Mouse (Mus musculus) limb, embryonic 14.5 days (tissue): Measurements from ENCODE around the gene Vmn2r11. TPM values are rescaled to one million over a fixed set of nuclear protein-coding genes. Genes with fewer than 3 reads are reported as not detected.
"Not testable (repeated sequence)": the region's sequence is repeated elsewhere in the genome, so short reads cannot be mapped to it uniquely, and the experiment has no call there.

Experiments
- ATAC-seq: fragments of 200-750 bp; cut with Nextera tagmentation; 2 replicates; pipeline ENCODE4 v1.8.0; 2017; ENCODE audit warnings: low read depth, moderate number of reproducible peaks, moderate TSS enrichment; ENCODE audit not compliant: low FRiP score
- DNase-seq: peaks from one replicate; pipeline ENCODE4 v3.0.0-alpha.2; 2015; ENCODE audit warnings: low spot score
- H3K27ac ChIP-seq: fragments of 300-500 bp; sonication (generic); replicated peaks from 2 replicates; pipeline ENCODE4 v1.5.1; 2014; ENCODE audit warnings: low read depth, mild to moderate bottlenecking, low read length, moderate library complexity, mixed read lengths
- H3K27me3 ChIP-seq: fragments of 300-500 bp; sonication (generic); 2 replicates; pipeline ENCODE4 v1.6.1; 2014; ENCODE audit warnings: low read length, mixed read lengths; ENCODE audit not compliant: control insufficient read depth, insufficient read depth
- H3K36me3 ChIP-seq: fragments of 300-500 bp; sonication (generic); 2 replicates; pipeline ENCODE4 v1.6.1; 2014; ENCODE audit warnings: mild to moderate bottlenecking, low read length, moderate library complexity, mixed read lengths; ENCODE audit not compliant: control insufficient read depth, insufficient read depth
- H3K4me1 ChIP-seq: fragments of 300-500 bp; sonication (generic); 2 replicates; pipeline ENCODE4 v1.6.1; 2014; ENCODE audit warnings: antibody characterized with exemption, low read length, mixed read lengths; ENCODE audit not compliant: control insufficient read depth, insufficient read depth
- H3K4me2 ChIP-seq: fragments of 300-500 bp; sonication (generic); replicated peaks from 2 replicates; pipeline ENCODE4 v1.6.1; 2014; ENCODE audit warnings: low read depth, mild to moderate bottlenecking, low read length, moderate library complexity; ENCODE audit not compliant: severe bottlenecking
- H3K4me3 ChIP-seq: fragments of 300-500 bp; sonication (generic); replicated peaks from 2 replicates; pipeline ENCODE4 v1.5.1; 2014; ENCODE audit warnings: low read length
- H3K9ac ChIP-seq: fragments of 300-500 bp; sonication (generic); 2 replicates; pipeline ENCODE4 v1.6.1; 2014; ENCODE audit warnings: mild to moderate bottlenecking, low read depth, low read length, moderate library complexity; ENCODE audit not compliant: severe bottlenecking
- H3K9me3 ChIP-seq: fragments of 300-500 bp; sonication (generic); 2 replicates; pipeline ENCODE4 v1.6.1; 2016; ENCODE audit warnings: low read length; ENCODE audit not compliant: control insufficient read depth
- POLR2A ChIP-seq: fragments of 200-500 bp; IDR thresholded peaks from 2 replicates; pipeline ENCODE4 v1.8.0; 2012; ENCODE audit warnings: inconsistent platforms, mild to moderate bottlenecking, moderate library complexity, borderline replicate concordance; ENCODE audit not compliant: insufficient read depth, insufficient read length; ENCODE audit errors: extremely low read depth
- WGBS: fragments of 180-500 bp; shearing (Covaris S2); extraction: QIAGEN DNeasy Blood & Tissue Kit; methylation state at CpG from one replicate; pipeline ENCODE4 v1.1.7; 2014; 5-methylcytosine and 5-hydroxymethylcytosine counted together
- polyA plus RNA-seq, 2 experiments: library from polyadenylated mRNA; depleted of rRNA in 1 of 2; stranded (reverse) in 1 of 2; unstranded in 1 of 2; fragments of >200 nt; fragmentation: Nextera tagmentation in 1 of 2; extraction: Ambion mirVana in 1 of 2; gene quantifications; 2 replicates each; pipeline versions ENCODE4 v1.2.1 to v1.2.3; 2012 to 2014

Gene Vmn2r11
- polyA plus RNA-seq (2012; rRNA removed) (not detected in 2 replicates), polyA plus RNA-seq (2014; fragmentation: Nextera tagmentation; extraction: Ambion mirVana) (not detected in 2 replicates)

- not testable (repeated sequence) for H3K4me1 ChIP-seq, H3K36me3 ChIP-seq, H3K27ac ChIP-seq, H3K9ac ChIP-seq, H3K27me3 ChIP-seq, H3K4me2 ChIP-seq, H3K4me3 ChIP-seq, H3K9me3 ChIP-seq, DNase-seq, ATAC-seq
- 83% methylated on average over 3 of the region's 3 CpGs for WGBS
These were observed at the start of gene Vmn2r11 for GRCm38 (mm10) chr5:109059469-109059868. TSS of gene Vmn2r11 (minus strand) at chr5:109059569.

DNA sequence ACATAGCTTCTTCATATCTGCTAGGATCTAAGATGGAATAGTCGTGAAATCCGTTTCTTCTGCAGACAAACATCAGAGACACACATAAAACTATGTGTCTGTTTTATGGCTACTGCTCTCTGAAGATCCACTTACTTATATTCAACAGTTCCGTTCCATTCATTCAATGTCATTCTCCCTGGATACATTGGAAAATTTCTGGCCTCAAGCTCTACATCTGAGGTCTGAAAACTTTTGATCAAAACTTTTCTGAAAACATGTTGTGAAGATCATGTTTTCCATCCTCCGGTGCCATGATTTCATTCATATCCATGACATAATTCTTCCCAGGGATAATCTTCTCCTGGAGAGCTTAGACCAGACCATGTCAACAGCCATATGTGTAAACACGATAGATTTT lies 38.5 kb upstream of the Vmn2r11 start, which contains the start of gene Vmn2r12:
Gene Vmn2r12 (minus strand): TSS at position 101 of the 400 bp plus-strand sequence.
- not testable (repeated sequence) for H3K4me2 ChIP-seq, H3K4me3 ChIP-seq, H3K9me3 ChIP-seq, H3K9ac ChIP-seq, ATAC-seq, H3K36me3 ChIP-seq, H3K27me3 ChIP-seq, DNase-seq, H3K27ac ChIP-seq, H3K4me1 ChIP-seq
- 81% methylated on average over 5 of the region's 5 CpGs for WGBS

DNA sequence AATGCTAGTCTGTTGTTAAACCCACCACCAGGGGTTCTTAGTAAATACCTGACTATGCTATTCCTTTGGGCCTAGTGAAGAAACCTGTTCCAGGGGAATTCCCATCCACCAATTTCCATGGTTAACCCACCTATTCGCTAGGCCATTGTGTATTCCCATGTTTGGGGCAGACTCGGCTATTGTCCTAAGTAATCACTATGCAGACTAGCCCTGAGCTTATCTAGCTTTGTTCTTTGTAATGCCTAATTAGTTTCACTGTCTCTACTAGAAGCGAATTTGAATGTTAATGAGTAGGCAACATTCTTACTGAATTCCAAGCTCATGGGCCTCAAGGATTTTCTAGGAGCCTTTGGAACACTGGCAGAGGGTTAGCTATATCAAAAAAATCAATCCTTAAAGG lies 37.1 kb upstream of the Vmn2r11 start:
- H3K9me3 ChIP-seq, H3K27ac ChIP-seq, H3K36me3 ChIP-seq, H3K9ac ChIP-seq, H3K4me1 ChIP-seq, H3K27me3 ChIP-seq, H3K4me2 ChIP-seq, H3K4me3 ChIP-seq, ATAC-seq, DNase-seq: not testable (repeated sequence)
- WGBS: 79% methylated on average over 3 of the region's 3 CpGs

GRCm38 (mm10) chr5:109072016-109072415 lies 12.6 kb upstream of the Vmn2r11 start:
- H3K9ac ChIP-seq, H3K4me3 ChIP-seq, H3K36me3 ChIP-seq, H3K27ac ChIP-seq, H3K9me3 ChIP-seq, H3K27me3 ChIP-seq, H3K4me1 ChIP-seq, DNase-seq, ATAC-seq, H3K4me2 ChIP-seq: not testable (repeated sequence)
- 38% methylated on average over 4 of the region's 4 CpGs for WGBS

GRCm38 (mm10) chr5:109055286-109055685 lies 4.1 kb downstream of the Vmn2r11 start:
- DNase-seq (no peak), ATAC-seq (no peak)
- H3K27me3 ChIP-seq: no peaks in the 10 kb centered on the region
- no peak overlapping the region for H3K4me2 ChIP-seq
- 85% methylated on average over 1 of the region's 1 CpGs for WGBS
- no peak for TF ChIP-seq POLR2A
- no peak overlapping the region for H3K4me3 ChIP-seq
- no peaks in the 10 kb centered on the region for H3K4me1 ChIP-seq
- no peak overlapping the region for H3K27ac ChIP-seq
- no peaks in the 10 kb centered on the region for H3K36me3 ChIP-seq
- no peaks in the 10 kb centered on the region for H3K9me3 ChIP-seq
- no peak overlapping the region for H3K9ac ChIP-seq

DNA sequence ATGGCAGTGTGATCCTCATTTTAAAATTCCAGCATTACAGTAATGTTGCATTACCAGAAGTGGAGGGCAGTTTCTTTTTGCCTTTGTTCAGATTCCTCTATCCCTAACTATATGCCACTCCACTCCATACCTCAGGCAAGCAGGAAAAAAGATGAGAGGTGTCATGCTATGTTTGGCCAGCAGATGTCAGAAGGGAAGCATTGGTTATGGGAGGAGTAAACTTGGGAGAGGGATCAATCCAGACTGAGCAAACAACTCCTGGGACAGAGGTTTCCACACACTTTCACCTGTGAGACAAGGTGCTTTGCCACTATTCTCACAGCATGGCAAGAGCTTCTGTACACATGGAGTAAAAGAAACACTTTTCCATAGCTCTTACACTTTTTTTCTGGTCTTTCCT lies 26.8 kb downstream of the Vmn2r11 start:
- Histone ChIP-seq H3K4me1 (no peaks in the 10 kb centered on the region), H3K27me3 (no peaks in the 10 kb centered on the region), H3K4me3 (no peak overlapping the region), H3K9me3 (no peaks in the 10 kb centered on the region), H3K4me2 (no peak overlapping the region), H3K9ac (no peak overlapping the region), H3K36me3 (no peaks in the 10 kb centered on the region), H3K27ac (no peak overlapping the region)
- ATAC-seq: no peak
- no peak for DNase-seq
- TF ChIP-seq POLR2A: no peak

DNA sequence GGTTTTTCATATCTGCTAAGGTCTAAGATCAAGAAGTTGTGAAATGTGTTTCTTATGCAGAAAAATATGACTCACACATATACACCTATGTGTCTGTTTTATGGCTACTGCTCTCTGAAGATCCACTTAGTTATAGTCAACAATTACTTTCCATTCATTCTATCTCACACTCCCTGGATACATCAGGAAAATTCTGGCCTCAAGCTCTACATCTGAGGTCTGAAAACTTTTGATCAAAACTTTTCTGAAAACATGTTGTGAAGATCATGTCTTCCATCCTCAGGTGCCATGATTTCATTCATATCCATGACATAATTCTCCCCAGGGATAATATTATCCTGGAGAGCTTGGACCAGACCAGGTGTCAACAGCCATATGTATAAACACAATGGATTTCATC lies 52.9 kb downstream of the Vmn2r11 start, which contains the start of gene Vmn2r10:
Gene Vmn2r10 (minus strand): TSS at position 101 of the 400 bp plus-strand sequence.
- not testable (repeated sequence) for H3K4me3 ChIP-seq, H3K4me1 ChIP-seq, H3K36me3 ChIP-seq, H3K27ac ChIP-seq, H3K9me3 ChIP-seq, H3K9ac ChIP-seq, H3K4me2 ChIP-seq, H3K27me3 ChIP-seq, DNase-seq, ATAC-seq
